Mouse (Mus musculus): ENCODE measurements around the gene Frat2.

The Frat2 gene

DNA sequence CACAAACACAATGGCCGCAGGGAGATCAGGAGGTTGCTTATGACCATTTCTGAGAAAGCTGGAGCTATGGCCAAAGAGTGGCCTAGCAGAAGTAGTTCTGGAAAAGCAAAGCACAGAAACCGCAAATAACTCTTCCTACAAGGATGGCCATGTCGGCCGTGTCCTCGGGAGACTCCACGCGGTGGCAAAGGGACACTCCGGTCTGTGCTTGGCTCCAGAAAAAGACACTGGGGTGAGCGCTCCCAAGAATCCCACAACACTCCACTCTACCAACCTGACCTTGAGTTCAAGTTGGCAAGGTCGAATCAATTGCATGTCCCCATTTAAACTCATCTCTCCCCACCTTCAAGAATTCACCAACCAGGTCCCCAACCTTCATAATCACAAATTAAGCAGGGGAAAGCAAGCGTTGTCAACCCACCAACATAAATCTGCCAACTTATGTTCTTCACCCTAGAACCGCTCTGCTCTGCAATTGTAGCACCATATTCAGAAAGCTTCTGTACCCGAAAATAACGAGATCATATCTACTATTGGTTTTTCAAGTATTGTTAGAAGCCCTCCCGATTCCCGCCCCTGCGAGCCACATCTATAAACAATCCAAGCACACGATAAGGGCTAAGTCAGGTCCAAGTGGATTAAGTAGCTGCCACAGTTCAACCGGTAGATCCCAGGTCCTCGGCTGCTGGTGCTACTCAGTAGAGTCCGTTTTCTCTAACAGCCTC lies 1.4 kb downstream of the Frat2 start:
- DNase-seq (ENCODE audit: low read depth, low spot score), result no peak

DNA sequence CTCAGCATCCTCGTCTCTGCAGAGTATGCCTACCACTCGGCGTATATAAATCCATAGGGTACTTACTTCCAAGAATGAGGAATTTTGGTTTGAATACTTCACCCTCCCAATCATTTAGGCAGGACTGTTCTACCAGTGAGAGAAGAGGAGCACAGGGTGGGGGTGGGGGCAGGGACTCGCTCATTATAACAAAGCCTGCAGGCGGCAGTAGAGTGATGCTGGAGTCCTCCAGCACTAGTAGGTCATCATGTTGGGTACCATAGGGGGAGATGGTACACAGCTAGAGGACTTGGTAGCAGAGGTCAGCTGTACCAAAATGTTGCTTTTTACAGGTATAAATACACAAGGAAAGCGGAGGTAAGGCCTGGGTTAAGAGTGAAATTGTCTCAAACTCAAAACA lies 3.6 kb downstream of the Frat2 start:
- peak; percentile 65 for DNase-seq (ENCODE audit: low read depth, low spot score)

DNA sequence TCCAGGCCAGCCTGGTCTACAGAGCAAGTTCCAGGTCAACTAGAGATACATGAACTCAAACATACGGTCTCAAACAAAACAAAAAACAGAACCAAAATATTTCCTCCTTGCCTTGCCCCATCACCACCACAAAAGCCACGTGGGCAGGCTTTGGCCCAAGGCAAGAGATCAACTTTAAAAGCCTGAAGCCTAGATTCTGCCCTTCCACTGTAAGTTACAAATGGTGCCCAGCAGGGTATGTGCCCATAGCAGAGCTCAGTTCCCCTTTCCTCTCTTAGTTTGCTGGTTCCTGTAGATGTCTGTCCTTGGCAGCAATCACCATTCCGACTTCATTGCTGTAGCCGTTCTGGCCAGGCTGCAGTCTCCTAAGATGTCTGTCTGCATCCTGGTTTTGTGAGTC lies 5.2 kb downstream of the Frat2 start:
- no peak for DNase-seq (ENCODE audit: low read depth, low spot score)

DNA sequence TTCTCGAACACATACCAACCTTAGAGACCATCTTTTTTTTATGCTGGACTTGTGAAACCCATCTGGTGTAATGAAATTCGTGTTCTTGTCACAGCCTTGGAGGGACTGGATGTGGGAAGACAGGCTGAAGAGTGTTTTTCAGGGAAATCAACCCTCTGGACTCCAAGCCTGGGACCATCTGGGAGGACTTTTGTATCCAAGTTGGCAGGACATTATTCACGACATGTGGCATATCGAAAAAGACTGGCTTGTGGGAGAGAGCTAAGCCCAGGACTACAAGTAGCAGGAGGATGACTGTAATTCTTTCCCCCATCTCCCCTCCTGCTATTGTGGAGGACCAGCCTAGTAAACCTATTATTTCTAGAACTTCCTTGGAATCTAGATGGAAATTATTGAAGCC lies 5.7 kb downstream of the Frat2 start:
- DNase-seq (ENCODE audit: low read depth, low spot score), result no peak

DNA sequence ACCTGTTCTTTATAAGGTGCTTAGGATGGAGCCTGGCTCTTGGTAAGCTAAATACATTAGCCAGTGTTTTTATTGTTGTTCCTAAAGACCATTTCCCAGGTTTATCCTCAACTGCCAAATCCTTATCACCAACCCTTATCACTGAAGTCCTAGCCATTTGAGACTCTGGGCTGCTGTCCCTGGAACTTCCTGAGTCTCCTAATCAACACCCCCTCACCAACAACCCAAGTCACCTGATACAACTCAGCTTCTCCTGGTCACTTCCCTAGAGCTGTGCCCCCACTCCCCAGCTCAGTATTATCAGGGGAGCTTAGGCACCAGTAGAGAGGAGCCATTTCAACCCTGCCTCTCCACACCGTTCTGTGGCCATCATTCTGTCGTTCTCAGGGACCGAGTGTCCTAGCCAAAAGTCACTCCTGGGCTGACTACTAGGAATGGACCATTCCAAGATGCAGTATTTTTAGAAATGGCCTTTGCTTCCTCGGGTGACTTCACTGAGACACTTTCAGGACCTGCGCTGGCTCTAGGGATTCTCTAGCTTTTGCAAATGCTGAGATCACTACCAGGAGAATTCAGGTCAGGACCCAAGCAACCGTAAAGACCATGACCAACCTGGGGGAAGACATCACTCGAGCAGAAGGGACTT lies 6.7 kb downstream of the Frat2 start:
- DNase-seq (ENCODE audit: low read depth, low spot score), result no peak

DNA sequence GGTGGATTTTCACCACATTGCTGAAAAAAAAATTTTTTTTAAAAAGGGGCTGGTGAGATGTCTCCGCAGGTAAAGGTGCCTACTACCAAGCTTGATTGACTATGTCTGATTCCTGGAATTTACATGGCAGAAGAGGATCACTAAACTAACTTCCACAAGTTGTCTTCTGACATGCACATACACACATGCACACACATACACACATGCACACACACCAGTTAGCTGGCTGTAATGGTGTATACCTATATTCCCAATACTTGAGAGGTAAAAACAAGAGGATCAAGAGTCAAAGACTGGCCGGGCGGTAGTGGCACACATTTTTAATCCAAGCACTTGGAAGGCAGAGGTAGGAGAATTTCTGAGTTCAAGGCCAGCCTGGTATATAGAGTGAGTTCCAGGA lies 8.2 kb downstream of the Frat2 start:
- DNase-seq (ENCODE audit: low read depth, low spot score), result no peak

DNA sequence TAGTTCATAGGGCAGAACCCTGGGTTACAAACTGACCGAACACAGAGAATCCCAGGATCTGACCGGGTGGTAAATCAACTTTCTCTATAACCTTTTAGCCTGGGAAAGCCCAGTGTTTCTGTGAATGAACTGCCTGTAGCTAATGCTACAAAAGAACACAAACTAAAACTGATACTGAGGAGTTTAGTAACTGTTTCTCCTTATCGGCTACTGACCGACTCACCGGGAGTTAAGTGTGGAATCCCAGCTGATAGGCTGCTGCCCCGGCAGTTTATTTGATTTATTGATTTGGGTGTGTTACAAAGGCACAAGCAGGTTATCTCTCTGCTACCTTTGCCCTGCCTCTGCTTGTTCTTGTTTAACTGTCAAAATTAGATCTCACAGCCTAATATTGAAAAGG lies 9.1 kb downstream of the Frat2 start:
- no peak for DNase-seq (ENCODE audit: low read depth, low spot score)

DNA sequence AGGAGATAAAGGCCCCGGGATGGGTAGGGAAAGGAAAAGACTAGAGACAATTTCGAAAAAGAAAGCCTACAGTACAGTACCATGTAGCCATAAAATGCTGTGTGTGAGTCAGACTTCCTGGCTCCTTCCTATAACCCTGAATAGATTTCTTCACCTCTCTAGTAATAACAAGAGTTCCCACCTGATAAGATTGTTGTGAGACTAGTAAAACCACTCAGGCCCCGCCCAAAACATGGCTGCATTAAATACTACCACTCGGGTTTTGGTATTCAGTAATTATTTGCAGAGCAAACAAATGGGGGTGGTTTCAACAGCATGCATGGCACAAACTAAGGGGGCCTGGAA lies 10.0 kb downstream of the Frat2 start:
- no peak for DNase-seq (ENCODE audit: low read depth, low spot score)

DNA sequence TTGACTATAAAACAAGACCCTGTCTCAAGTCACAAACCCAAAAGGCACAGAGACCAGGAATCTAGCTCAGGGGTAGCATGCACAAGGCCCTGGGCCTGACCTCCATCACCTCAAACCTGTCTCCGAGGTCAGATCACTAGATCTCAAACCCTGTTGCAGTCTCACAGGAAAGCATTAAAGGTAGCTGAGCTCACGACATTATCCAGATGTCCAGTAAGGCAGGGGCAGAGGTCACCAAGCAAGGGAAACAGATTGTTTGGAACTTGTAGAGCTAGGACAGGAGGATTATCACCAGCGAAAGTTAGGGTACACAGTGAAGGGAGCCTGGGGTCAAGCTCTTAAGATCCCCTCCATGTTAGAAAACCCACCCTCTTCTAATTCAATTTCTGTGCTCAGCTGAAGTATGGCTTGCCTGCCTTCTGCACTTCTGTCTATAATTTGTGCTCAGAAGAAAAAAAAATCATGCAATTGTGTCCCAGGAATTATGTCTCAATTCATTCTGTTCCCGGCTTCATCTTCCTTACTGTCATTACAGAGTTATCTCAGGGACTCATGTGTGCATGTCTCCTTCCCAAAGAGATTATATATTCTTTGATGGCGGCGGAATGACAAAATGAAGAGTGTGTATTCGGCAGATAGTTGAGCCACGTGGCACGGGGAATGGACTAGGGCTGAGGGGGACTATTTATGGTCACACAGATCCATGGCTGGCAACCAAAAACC lies 10.6 kb downstream of the Frat2 start:
- DNase-seq (ENCODE audit: low read depth, low spot score), result no peak

DNA sequence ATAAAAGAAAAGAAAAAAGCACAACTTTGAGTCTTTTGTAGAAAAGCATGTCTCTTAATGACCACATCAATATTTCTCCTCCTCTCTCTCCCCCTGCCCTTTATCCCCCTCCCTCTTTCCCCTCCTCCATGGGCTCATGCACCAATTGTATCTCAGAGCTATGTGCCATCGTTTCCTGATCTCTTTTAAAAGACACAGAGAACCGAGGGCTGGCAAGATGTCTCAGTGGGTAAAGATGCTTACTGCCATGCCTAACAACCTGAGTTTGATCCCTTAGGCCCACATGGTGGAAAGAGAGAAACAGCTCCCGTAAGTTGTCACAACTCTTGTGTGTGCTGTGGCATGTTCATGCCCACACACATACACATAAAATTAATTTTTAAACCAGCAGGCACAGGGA lies 11.2 kb downstream of the Frat2 start:
- DNase-seq (ENCODE audit: low read depth, low spot score), result no peak

DNA sequence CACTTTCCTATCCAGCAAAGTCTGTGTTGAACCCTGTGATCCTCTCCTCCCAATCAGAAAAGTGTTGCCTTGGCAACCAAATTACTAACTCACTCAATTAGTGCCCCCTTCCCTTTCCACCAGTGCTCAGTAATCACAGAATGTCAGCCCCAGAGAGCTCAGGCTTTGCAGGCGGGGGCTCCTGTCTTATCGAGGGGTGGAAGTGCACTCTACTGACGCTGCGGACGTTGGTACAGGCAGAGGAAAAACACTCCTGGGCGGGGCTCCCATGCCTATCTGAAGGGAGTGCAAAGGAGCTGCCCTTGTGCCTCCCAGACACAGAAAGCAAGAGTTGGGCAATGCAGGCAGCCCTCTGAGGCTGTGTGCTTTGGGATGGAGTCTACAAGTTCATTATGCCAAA lies 12.1 kb downstream of the Frat2 start:
- no peak for DNase-seq (ENCODE audit: low read depth, low spot score)

DNA sequence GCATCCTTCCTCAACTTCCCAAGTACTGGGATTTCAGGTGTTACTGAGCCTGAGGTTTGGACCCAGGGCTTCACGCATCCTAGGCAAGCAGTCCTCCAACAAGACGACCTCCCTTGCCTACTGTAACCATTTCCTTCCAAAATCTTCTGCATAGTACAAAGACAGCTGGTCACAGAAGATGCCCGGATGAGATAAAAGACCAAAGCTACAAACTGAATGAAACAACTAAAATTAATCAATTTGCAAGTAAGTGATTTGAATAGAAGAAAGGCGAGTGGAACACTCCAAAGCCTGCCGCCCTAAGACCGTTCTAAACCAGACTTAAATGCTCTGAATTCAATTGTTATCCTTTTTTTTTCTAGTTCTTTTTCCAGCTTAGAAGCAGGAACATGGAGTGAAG lies 12.5 kb downstream of the Frat2 start:
- DNase-seq (ENCODE audit: low read depth, low spot score), result no peak

DNA sequence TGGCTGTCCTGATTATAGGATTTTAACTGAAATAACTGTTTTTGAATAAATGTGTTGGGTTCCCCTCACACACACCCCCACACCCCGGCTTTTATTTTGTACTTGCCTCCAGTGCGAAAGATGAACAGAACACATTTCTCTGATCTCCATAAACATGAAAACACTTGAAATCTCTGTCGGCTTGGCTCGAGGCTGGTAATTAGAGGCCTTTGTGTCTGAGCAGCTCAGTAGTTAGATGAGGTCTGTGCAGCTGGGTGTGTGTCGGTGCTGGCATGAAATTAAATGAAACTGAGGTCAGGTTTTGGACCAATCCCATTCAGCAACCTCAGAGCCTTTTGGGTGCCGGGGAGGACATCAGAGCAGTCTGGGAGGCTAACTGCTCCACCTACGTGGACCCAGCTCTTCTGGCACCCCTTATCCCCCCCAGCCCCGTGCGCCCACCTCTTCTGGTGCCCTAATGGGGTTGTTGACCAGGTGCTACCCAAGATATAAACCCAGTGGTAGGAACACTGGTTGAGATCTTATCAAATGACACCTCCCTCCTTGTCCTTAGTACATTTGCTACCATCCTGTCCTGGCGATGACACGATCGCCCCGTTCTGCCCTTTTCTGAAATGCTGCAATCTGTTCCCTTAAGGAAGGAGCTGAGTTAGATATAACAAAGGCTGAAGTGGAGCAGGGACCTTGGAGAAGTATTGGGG lies 15.3 kb downstream of the Frat2 start:
- no peak for DNase-seq (ENCODE audit: low read depth, low spot score)

DNA sequence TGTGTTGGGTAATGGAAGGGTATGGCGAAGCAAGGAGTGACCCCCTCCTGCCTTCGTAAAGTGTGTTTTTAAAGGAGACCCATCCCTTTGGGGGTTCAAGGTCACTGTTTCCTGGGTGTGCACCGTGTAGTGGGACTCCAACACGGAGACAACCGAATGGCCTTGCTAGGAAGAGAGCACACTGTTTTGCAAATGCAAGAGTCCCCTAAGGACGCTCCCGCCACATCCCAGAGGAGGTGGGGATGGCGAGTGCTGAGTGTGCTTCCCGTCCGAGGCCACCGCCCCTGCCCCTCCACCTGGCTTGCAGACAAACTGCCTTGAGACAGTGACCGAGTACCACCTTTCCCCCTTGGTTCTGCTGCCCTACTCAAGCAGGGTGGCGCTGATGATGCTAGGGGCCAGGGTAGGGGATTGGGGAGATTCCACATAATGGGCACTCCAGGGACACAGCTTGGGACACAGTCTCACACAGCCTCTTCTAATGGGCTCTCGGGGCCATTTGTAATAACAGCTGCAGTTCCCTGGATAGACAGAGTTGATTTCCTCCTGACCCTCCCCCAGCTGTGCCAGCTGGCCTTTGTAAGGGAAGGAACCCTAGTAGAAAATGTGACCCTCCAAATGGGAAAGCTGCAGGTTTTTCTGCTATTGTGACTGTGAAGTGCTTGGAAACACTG lies 16.1 kb downstream of the Frat2 start:
- DNase-seq (ENCODE audit: low read depth, low spot score), result no peak

DNA sequence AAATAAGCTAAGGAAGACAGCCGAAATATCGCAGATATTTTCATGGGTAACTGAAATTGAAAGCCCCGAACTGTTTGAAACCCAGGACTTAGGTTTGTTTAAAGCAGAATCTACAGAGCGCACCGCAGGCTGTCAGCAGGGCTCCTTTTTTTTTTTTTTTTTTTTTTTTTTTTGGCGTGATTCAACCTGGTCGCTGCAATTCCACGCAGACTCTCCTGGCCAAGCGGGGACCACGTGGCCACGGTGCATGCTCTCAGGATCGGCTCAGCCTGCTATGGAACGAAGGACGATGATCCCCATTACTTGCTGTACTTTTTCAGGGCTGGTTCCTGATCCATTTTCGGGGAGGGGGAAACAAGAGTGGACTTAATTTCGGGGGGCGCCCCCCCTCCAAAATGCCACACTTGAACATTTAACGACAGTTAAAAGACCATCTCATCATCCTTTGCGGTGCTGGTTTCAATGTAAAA lies 16.8 kb downstream of the Frat2 start:
- DNase-seq (ENCODE audit: low read depth, low spot score), result no peak

DNA sequence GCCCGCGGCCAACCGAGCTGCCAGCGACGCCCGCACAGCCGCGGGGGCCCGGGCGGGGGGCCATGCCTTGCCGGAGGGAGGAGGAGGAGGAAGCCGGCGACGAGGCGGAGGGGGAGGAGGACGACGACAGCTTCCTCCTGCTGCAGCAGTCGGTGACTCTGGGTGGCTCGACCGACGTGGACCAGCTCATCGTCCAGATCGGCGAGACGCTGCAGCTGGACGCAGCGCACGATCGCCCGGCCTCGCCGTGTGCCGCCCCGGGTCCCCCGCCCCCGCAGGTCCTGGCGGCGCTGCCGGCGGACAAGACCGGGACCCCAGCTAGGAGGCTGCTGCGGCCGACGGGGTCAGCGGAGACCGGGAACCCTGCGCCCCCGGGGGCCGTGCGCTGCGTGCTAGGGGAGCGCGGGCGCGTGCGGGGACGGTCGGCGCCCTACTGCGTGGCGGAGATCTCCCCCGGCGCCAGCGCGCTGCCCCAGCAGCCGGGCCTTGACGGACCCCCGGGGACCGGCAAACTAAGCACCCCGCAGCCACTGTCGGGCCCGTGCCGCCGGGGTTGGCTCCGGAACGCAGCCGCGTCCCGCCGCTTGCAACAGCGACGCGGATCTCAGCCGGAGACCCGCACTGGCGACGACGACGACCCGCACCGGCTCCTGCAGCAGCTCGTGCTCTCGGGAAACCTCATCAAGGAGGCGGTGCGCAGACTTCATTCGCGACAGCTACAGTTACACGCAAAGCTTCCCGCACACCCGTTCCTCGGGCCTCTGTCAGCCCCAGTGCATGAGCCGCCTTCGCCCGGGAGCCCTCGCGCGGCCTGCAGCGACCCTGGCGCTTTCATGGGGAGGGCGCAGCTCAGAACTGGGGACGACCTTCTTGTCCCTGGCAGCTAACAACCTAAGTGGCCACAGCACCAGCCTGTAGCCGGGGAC lies 17.6 kb downstream of the Frat2 start:
- DNase-seq (ENCODE audit: low read depth, low spot score), result peak; percentile 82

DNA sequence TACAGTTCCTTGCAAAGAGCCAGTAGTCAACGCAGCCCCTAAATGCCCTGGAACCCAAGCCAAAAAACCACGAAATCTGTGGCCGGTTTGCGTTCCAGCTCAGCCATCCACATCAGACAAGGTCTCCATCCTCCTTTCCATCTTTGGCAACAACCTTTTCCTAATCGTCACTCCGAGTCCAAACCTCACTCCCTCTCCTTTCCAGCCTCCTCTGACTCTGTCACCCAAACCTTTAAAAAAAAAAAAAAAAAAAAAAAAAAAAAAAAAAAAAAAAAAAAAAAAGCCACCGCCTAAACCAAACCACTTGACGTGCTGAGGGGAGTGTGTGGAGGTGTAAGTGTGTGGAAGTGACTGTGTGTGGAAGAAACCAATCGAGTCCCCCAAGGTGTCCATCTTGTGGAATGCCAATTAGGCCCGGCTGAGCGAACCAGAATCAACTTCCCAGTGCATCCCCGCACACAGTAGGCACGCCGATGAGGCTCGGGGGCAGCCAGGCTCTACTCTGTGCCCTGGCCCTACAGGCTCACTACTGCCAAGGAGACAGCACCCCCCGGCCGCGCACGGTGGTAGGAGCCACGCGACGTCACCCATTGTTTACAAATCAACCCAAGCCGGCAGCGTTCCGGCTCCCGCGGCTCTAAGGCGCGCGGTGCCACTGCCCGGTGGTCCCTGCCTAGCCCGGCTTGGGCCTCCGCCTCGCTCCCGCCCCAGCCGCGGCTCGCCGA lies 18.4 kb downstream of the Frat2 start, which contains the start of gene Frat1:
Gene Frat1, plus strand, starts transcription at position 590 of the 725 bp plus-strand sequence.
- peak; percentile 94 for DNase-seq (ENCODE audit: low read depth, low spot score)

DNA sequence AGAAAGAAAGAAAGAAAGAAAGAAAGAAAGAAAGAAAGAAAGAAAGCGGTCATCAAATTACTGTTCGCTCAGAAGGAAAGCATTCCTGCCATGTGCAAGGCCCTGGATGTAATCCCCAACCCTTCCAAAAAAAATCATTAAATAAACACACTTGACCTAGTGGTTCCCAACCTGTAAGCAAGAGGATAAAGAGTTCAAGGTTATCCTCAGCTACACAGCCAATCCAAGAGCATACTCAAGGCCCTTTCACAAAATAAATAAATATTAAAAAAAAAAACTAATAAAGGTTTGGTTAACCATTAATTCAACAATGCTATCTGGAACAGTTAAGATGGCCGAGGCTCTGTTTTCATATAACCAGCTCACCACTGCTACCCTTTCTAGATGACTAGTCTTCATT lies 19.0 kb downstream of the Frat2 start:
- no peak for DNase-seq (ENCODE audit: low read depth, low spot score)

DNA sequence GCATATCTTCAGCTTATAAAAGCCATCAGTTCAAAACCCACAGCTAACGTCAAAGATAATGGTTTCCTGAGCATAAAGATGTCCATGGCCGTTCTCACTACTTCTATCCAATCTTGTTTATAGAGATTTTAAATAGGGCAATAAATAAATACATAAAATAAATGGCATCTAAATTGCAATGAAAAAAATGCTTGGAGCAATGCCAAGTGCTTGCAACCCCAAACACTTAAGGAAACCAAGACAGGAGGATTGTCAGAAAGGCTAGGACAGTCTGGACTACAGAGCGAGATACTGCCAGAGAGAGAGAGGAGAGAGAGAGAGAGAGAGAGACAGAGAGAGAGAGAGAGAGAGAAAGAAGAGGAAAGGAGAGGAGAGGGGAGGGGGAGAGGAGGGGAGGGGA lies 21.4 kb downstream of the Frat2 start:
- no peak for DNase-seq (ENCODE audit: low read depth, low spot score)

DNA sequence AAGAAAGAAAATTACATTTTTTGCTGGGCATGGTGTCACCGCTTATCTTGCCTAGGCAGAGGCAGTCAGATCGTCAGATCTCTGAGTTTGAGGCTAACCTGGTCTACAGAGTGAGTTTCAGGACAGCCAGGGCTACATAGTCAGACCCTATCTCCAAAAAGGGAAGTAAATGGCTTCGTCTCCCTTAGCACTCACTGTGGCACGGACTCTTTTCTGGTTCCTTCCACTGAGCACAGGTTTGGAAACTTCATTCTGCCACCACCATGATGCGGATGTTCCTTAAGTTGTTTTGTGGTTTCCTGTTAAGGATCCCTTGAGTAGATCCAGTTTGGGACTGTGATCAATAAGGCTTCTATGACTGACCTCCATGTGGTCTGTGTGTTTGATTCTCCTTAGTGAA lies 23.0 kb downstream of the Frat2 start:
- DNase-seq (ENCODE audit: low read depth, low spot score), result no peak

Data from CD4-positive helper T cell, adult 2 months (primary cell).